Mouse (Mus musculus) ES-E14 (cell line): Measurements from ENCODE around the gene Nktr.

ENCODE experiments used
- CHD2 ChIP-seq: IDR thresholded peaks from 2 replicates; pipeline ENCODE4 v1.6.1; 2014; ENCODE audit warnings: mild to moderate bottlenecking, low read depth, low read length, inconsistent platforms
- HCFC1 ChIP-seq: IDR thresholded peaks from 2 replicates; pipeline ENCODE4 v1.6.1; 2012; ENCODE audit warnings: low read length, inconsistent platforms, borderline replicate concordance; ENCODE audit not compliant: insufficient read depth
- ZC3H11A ChIP-seq: IDR thresholded peaks from 2 replicates; pipeline ENCODE4 v1.6.1; 2012; ENCODE audit warnings: low read depth, mild to moderate bottlenecking, inconsistent platforms, low read length, borderline replicate concordance

GRCm38 (mm10) chr9:121741168-121741567 is 22.2 kb downstream of the Nktr start:
- no peak for TF ChIP-seq HCFC1
- TF ChIP-seq CHD2 = no peak
- no peak for TF ChIP-seq ZC3H11A
